Mouse (Mus musculus): ENCODE measurements at regions not wholly inside any gene's neighbourhood (a gene's known extent, or its start where the extent isn't known, plus 50 kb on each side); places are given as distances from the start of the nearest gene placed in this dataset.

DNA sequence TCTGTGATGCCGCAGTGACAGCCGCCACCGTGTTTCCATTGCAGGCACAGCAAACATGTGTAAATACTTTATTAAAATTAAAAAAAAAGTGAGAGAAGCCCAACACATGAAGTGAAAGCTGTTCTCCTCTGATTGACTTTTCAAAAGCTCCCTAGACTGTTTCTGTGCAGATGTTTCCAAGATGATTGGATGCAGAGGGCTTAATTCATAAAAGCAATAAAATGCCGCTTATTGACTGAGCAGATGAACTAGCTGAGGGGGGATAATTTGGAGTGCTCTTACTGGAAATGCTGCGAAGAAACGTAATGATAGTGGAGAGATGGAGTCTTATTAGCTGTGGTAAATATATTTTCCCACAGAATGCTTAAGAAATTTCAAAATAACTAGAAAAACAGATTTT lies 170.4 kb downstream of the Rnf144a start:
- Histone ChIP-seq H3K36me3 (replicated peaks) (no peaks in the 10 kb centered on the region), H3K27ac (no peak overlapping the region), H3K4me1 (no peaks in the 10 kb centered on the region), H3K9me3 (no peaks in the 10 kb centered on the region), H3K27me3 (no peaks in the 10 kb centered on the region), H3K4me3 (replicated peaks) (no peak overlapping the region), H3K4me2 (no peak overlapping the region), H3K9ac (no peak overlapping the region)
- no peak for ATAC-seq (ENCODE audit: low FRiP score)
- whole genome bisulfite sequencing, result 89% methylated on average over 6 of the region's 6 CpGs

DNA sequence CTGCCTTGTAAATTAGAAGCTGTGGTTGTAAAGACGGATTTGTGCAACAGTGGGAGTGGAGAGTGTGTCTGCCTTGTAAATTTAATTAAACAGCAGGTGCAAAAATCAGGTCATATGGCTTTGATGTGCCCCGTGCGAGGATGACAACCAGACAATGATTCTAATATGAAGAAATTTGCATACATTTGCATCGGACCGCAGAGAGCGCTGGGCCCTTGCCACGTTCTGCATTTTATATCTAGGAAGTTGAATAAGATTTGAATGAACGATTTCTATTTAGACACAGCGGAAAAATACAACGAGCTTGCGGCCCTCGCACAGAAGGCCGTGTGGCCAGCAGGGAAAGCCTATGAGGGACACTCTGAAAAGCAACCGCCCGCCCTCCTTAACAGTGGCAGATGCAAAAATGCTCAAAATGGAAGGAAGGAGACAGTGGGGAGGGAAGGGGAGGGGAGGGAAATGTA lies 187.5 kb downstream of the Rnf144a start:
- Histone ChIP-seq H3K27ac (no peak overlapping the region), H3K4me2 (no peak overlapping the region), H3K9ac (no peak overlapping the region), H3K36me3 (replicated peaks) (no peaks in the 10 kb centered on the region), H3K27me3 (no peaks in the 10 kb centered on the region), H3K9me3 (no peaks in the 10 kb centered on the region), H3K4me1 (no peaks in the 10 kb centered on the region), H3K4me3 (replicated peaks) (no peak overlapping the region)
- 67% methylated on average over 15 of the region's 15 CpGs for WGBS
- no peak for ATAC-seq (ENCODE audit: low FRiP score)

DNA sequence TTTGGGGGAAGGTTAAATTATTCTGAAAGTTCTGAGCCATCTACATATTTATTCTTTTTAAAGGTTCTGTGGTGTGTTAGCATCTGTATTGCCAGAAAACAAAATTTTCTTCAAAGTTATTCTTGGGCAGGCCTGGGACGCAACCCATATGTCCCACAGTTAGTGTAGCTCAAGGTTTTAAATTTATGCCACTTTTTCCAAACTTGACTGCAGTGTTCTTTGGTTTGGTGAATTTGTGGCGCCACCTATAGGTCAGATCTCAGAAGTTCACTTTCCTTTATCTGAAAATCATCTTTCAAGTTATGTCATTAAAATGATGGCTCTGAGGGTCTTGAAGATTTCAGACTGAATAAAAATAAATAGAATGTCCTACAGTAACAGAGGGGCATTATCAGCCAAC lies 188.7 kb downstream of the Rnf144a start:
- Histone ChIP-seq H3K9ac (no peak overlapping the region), H3K27me3 (no peaks in the 10 kb centered on the region), H3K9me3 (no peaks in the 10 kb centered on the region), H3K4me1 (no peaks in the 10 kb centered on the region), H3K4me2 (no peak overlapping the region), H3K4me3 (replicated peaks) (no peak overlapping the region), H3K27ac (no peak overlapping the region), H3K36me3 (replicated peaks) (no peaks in the 10 kb centered on the region)
- ATAC-seq (ENCODE audit: low FRiP score), result no peak
- 20% methylated on average over 2 of the region's 2 CpGs for WGBS

DNA sequence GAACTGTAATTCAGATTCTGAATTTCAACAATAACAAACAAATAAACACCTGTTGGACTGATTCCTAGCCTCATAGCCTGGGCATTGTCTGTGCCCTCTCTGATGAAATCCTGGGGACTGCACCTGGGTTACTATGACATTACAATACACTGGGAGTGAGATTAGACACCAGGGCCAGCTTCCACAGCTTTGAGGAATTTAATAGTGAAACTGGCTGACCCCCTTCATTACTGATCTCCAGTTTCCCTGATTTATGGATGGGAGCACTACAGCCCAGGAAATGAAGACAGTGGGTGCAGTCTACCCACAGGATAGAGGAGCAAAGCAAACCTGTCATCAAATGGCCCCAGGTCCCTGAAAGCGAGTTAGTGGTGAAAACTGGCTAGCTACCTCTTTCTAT lies 202.6 kb downstream of the Rnf144a start:
- H3K4me3 ChIP-seq (replicated peaks), result no peak overlapping the region
- no peak overlapping the region for H3K9ac ChIP-seq
- H3K27me3 ChIP-seq, result no peaks in the 10 kb centered on the region; the same call in 1 of the 2 replicates
- H3K36me3 ChIP-seq (replicated peaks), result no peaks in the 10 kb centered on the region
- H3K9me3 ChIP-seq, result no peaks in the 10 kb centered on the region
- WGBS, result 80% methylated on average over 1 of the region's 1 CpGs
- H3K4me1 ChIP-seq, result peaks cover 2% of the 10 kb centered on the region; the same call in 1 of the 2 replicates
- no peak for ATAC-seq (ENCODE audit: low FRiP score)
- no peak overlapping the region for H3K27ac ChIP-seq
- no peak overlapping the region for H3K4me2 ChIP-seq

DNA sequence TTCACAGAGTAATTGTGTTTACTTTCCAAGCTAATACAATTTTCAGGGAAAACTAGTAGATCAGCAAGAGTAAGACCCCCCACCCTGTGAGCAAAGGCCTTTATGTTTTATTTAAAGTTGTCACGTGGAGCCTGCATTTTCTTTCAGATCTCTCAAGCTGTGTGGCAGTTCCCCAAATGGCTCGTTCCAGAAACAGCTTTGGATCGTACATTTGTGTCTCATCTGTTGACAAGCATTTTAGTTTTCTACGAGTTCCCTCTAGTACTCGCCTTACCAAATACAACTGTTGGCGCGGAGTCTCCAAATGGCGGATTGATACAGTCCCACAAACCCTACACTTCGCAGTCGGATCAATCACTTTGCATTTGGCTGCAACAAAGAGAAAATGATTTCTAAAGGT lies 203.6 kb downstream of the Rnf144a start:
- Histone ChIP-seq H3K4me2 (no peak overlapping the region), H3K27ac (no peak overlapping the region), H3K9me3 (no peaks in the 10 kb centered on the region), H3K27me3 (no peaks in the 10 kb centered on the region; the same call in 1 of the 2 replicates), H3K9ac (no peak overlapping the region), H3K4me1 (peaks cover 2% of the 10 kb centered on the region; the same call in 1 of the 2 replicates), H3K36me3 (replicated peaks) (no peaks in the 10 kb centered on the region), H3K4me3 (replicated peaks) (no peak overlapping the region)
- ATAC-seq (ENCODE audit: low FRiP score), result no peak
- 60% methylated on average over 10 of the region's 10 CpGs for WGBS

DNA sequence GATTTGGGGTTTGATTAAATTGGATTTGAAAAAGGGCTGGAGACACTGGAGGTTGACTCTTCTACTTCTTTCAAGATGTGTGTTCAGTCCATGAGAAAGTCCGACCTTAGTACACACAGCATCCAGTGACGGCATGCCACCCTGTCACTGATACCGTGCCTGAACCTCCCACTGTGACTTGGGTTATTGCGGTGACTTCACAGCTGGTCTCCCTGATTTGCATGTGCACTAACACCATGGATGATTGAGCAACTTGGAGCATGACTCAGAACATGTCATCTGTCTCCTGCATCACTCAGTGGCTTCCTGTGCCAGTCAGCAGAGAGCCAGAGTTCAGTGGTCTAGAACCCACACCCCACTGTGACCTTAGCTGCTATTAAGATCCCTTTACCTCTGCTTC lies 208.3 kb downstream of the Rnf144a start:
- no peaks in the 10 kb centered on the region for H3K9me3 ChIP-seq
- 88% methylated on average over 4 of the region's 4 CpGs for WGBS
- H3K27ac ChIP-seq, result no peak overlapping the region
- H3K36me3 ChIP-seq (replicated peaks), result no peaks in the 10 kb centered on the region
- no peak for ATAC-seq (ENCODE audit: low FRiP score)
- no peak overlapping the region for H3K4me2 ChIP-seq
- no peak overlapping the region for H3K4me3 ChIP-seq (replicated peaks)
- H3K4me1 ChIP-seq, result peaks cover 2% of the 10 kb centered on the region; the same call in 1 of the 2 replicates
- H3K9ac ChIP-seq, result no peak overlapping the region
- H3K27me3 ChIP-seq, result no peaks in the 10 kb centered on the region; the same call in 1 of the 2 replicates

DNA sequence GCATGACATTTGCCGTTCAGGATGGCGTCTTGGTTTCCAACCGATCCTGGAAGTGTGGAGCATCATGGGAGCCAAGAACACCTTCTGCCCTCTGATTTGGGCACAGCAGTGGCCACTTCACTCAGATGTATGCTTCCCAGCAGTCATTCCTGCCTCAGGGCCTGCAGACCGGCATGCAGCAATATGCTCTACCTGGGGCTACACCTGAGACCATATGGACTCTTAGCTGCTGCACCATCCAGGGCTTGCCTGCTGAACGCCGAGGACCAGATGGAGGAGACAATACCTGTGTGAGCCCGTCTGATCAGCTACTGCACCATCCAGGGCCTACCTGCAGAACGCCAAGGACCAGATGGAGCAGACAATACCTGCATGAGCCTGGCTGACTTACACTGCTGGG lies 209.0 kb downstream of the Rnf144a start:
- H3K36me3 ChIP-seq (replicated peaks), result no peaks in the 10 kb centered on the region
- no peak overlapping the region for H3K9ac ChIP-seq
- H3K4me3 ChIP-seq (replicated peaks), result no peak overlapping the region
- no peaks in the 10 kb centered on the region; the same call in 1 of the 2 replicates for H3K27me3 ChIP-seq
- no peak for ATAC-seq (ENCODE audit: low FRiP score)
- no peak overlapping the region for H3K4me2 ChIP-seq
- H3K27ac ChIP-seq, result no peak overlapping the region
- peaks cover 1% of the 10 kb centered on the region; the same call in 1 of the 2 replicates for H3K4me1 ChIP-seq
- H3K9me3 ChIP-seq, result no peaks in the 10 kb centered on the region
- 92% methylated on average over 8 of the region's 8 CpGs for WGBS

DNA sequence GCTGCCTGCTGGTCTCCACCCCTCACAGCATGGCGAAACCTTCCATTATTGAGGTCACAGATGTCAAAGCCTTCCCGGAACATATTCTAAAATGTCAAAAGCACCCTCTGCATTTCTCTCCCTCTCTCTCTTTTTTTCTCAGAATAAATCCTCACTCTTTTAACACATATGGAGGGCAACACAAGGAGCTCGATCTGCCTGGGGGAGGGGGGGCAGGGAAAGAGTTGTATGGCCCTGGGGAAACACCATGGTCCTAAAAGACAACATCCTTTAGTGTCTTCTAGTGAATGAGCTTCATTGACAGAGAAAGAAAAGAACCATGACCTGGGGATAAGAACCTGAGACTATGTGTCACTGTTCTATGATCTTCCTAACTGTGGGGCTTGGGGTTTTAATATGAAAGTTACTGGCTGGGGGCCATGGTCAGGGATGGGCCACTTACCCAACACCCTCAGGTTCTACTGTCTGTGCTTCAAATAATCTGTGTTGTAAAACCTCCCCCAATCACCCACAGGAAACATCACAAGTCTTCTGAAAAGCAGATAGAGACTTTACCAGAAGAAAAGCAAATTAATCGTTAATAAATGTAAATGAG lies 223.0 kb downstream of the Rnf144a start:
- no peaks in the 10 kb centered on the region for H3K27me3 ChIP-seq
- peaks cover 11% of the 10 kb centered on the region for H3K4me1 ChIP-seq
- ATAC-seq (ENCODE audit: low FRiP score), result no peak
- H3K9ac ChIP-seq, result no peak overlapping the region
- no peak overlapping the region for H3K4me3 ChIP-seq (replicated peaks)
- H3K27ac ChIP-seq, result 0 out of 2 replicates have a peak overlapping the region, but pooled peaks have one; percentile 42
- 58% methylated on average over 4 of the region's 4 CpGs for WGBS
- no peaks in the 10 kb centered on the region for H3K36me3 ChIP-seq (replicated peaks)
- H3K4me2 ChIP-seq, result no peak overlapping the region
- no peaks in the 10 kb centered on the region for H3K9me3 ChIP-seq

DNA sequence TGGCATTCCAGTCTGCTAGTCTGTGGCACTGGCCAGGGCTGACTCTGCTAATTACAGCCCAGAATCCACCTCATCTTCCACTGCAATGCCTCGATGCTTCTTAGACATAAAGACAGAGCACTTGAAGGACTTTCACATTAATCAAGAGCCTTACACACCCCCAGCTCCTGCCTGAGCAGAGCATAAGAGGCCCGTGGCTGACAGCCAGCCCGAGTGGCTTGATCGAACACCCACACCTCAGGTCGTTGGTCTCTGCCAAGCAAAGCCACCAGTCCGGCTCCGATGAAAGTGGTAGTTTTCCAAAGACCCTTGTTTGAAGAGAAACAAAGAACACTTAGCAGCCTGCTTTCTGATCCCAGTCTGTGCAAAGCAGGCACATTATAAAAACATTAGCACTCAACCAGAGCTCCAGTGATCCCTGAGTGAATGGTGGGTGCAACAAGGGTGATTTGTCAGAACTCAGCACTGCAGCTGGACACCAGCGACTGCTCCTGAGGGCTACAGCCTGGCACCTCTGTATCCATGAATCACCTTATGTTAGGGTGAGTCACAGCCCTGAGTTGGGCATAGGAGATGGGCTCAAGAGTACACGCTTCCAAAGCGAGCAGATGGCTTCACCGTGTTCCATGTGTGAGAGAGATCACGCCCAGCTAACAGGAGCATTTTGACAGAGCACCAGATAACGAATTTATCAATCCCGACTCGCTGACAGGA lies 223.6 kb downstream of the Rnf144a start:
- Histone ChIP-seq H3K9me3 (no peaks in the 10 kb centered on the region), H3K27ac (peak overlapping the region; percentile 42; the same call in 1 of the 2 replicates), H3K4me3 (replicated peaks) (no peak overlapping the region), H3K9ac (no peak overlapping the region), H3K36me3 (replicated peaks) (no peaks in the 10 kb centered on the region), H3K27me3 (no peaks in the 10 kb centered on the region), H3K4me2 (no peak overlapping the region), H3K4me1 (peaks cover 11% of the 10 kb centered on the region)
- ATAC-seq (ENCODE audit: low FRiP score), result 0 out of 2 replicates have a peak, but pooled peaks have one; percentile 6
- WGBS, result 48% methylated on average over 15 of the region's 15 CpGs

DNA sequence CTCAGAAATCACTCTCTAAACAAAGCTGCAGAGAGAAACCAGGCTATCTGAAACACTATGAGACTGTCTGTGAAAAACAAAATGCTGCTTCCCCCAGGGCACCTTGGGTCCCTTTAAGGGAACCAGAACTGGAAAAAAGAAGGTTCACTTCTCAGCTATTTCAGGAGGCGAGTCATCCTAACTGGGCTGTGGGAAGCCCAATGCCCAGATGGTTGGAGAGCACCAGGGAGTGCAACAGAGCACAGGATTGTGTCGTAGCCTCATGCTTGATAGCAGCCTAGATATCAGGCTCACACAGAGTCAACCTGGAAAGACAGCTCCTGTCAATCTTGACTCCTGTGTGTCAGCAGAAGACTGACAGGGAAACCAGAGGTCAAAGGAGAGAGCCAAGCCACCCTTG lies 226.1 kb downstream of the Rnf144a start:
- H3K27ac ChIP-seq, result no peak overlapping the region
- H3K9me3 ChIP-seq, result no peaks in the 10 kb centered on the region
- no peak overlapping the region for H3K4me3 ChIP-seq (replicated peaks)
- H3K27me3 ChIP-seq, result no peaks in the 10 kb centered on the region
- H3K36me3 ChIP-seq (replicated peaks), result no peaks in the 10 kb centered on the region
- H3K4me1 ChIP-seq, result peaks cover 11% of the 10 kb centered on the region
- no peak overlapping the region for H3K4me2 ChIP-seq
- WGBS, result 81% methylated on average over 2 of the region's 2 CpGs
- no peak for ATAC-seq (ENCODE audit: low FRiP score)
- H3K9ac ChIP-seq, result no peak overlapping the region

DNA sequence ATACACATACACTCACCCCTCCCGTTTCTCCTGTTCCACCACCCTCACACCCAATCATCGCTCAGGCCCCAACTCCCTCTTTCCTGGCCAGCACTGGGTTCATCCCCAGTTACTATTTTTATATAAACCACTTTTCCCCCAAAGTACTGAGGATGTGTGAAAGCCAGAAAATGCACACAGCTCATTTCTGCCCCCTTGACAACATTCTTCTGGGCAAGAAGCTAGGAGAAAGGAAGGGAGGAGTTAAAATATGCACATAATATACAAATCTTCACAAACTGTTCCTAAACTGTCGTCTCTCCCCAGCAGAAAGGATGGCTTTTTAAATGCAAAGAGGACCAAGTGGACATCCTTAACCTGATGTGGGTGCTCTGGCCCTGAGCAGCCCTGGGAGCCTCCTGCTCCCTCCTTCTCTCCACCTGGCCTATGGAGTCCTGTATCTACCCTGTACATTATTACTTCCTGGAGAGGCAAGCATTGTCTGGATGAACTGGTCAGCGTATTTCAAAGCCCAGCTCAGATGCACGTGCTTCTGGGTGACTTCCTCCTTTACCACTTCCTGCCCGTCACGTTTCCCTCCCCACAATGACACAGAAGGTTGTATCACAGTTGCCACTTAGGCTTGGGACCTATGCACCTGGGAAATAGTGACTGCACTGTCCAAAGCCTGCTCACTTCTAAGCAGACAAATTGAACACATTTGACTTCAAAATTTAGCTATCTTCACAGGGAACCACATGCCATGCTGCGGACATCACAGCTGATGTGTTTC lies 227.8 kb downstream of the Rnf144a start:
- Histone ChIP-seq H3K9ac (no peak overlapping the region), H3K36me3 (replicated peaks) (no peaks in the 10 kb centered on the region), H3K4me3 (replicated peaks) (no peak overlapping the region), H3K27ac (no peak overlapping the region), H3K4me1 (peaks cover 11% of the 10 kb centered on the region), H3K27me3 (no peaks in the 10 kb centered on the region), H3K9me3 (no peaks in the 10 kb centered on the region), H3K4me2 (no peak overlapping the region)
- WGBS, result 87% methylated on average over 8 of the region's 8 CpGs
- ATAC-seq (ENCODE audit: low FRiP score), result no peak

DNA sequence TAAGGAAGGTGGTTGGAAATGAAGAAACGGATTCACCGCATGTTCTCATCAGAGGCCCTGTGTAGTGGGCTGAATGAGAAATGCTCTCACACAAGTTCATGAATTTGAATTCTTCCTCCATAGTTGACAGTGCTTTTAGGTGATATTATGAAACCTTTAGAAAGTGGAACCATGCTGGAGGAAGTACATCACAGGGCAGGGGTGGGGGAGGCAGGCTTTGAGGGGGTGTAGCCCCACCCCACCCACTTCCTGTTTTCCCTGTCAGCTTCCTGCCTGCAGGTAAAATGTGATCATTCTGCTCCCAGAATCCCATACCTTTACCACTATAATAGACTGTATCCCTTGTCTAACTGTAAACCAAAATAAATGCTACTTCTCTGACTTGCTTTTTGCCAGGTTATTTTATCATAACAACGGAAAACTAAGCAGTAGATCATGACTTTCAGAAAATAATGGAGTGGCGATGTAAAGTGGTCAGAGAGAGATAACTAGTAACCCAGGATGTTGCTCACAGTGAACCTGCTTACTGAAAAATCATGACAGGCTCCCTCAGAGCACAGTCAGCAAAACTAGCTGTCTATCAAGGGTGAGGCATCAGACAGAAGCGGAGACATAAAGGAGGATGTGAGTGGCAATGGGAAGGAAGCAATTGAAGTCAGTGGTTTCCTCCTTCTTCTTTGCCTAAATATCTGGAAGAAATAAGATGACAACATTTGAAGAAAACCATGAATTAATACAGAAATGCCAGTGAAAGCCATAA lies 230.2 kb downstream of the Rnf144a start:
- 89% methylated on average over 5 of the region's 5 CpGs for WGBS

More for the DNA sequence above, 230.2 kb downstream of the Rnf144a start:
- no peak for ATAC-seq (ENCODE audit: low FRiP score)
- H3K27ac ChIP-seq, result no peak overlapping the region
- no peaks in the 10 kb centered on the region for H3K36me3 ChIP-seq (replicated peaks)
- no peaks in the 10 kb centered on the region for H3K9me3 ChIP-seq
- H3K4me3 ChIP-seq (replicated peaks), result no peak overlapping the region
- no peaks in the 10 kb centered on the region for H3K27me3 ChIP-seq
- no peaks in the 10 kb centered on the region for H3K4me1 ChIP-seq
- H3K9ac ChIP-seq, result no peak overlapping the region
- no peak overlapping the region for H3K4me2 ChIP-seq
